Mouse (Mus musculus) forebrain, embryonic 16.5 days (tissue): ENCODE measurements at regions not wholly inside any gene's neighbourhood (a gene's known extent, or its start where the extent isn't known, plus 50 kb on each side); places are given as distances from the start of the nearest gene placed in this dataset.
"Not testable (repeated sequence)": the region's sequence is repeated elsewhere in the genome, so short reads cannot be mapped to it uniquely, and the experiment has no call there.

Experiments
- ATAC-seq: fragments of 200-750 bp; cut with Nextera tagmentation; 2 replicates; pipeline ENCODE4 v1.8.0; 2017; ENCODE audit warnings: mild to moderate bottlenecking, moderate library complexity
- H3K27ac ChIP-seq: fragments of 300-500 bp; sonication (generic); 2 replicates; pipeline ENCODE4 v1.5.1; 2014; ENCODE audit warnings: low read length, control low read depth
- H3K27me3 ChIP-seq: fragments of 300-500 bp; sonication (generic); replicated peaks from 2 replicates; pipeline ENCODE4 v1.6.1; 2014; ENCODE audit warnings: low read length; ENCODE audit not compliant: control insufficient read depth, insufficient read depth
- H3K36me3 ChIP-seq: fragments of 300-500 bp; sonication (generic); 2 replicates; pipeline ENCODE4 v1.6.1; 2014; ENCODE audit not compliant: control insufficient read depth, insufficient read depth
- H3K4me1 ChIP-seq: fragments of 300-500 bp; sonication (generic); replicated peaks from 2 replicates; pipeline ENCODE4 v1.6.1; 2014; ENCODE audit warnings: low read length; ENCODE audit not compliant: control insufficient read depth, insufficient read depth
- H3K4me2 ChIP-seq: fragments of 300-500 bp; sonication (generic); 2 replicates; pipeline ENCODE4 v1.6.1; 2014; ENCODE audit warnings: mild to moderate bottlenecking, low read length, control low read depth
- H3K4me3 ChIP-seq: fragments of 300-500 bp; sonication (generic); replicated peaks from 2 replicates; pipeline ENCODE4 v1.5.1; 2014; ENCODE audit warnings: mild to moderate bottlenecking, low read length, control low read depth
- H3K9ac ChIP-seq: fragments of 300-500 bp; sonication (generic); replicated peaks from 2 replicates; pipeline ENCODE4 v1.6.1; 2014; ENCODE audit warnings: low read depth, low read length, control low read depth
- H3K9me3 ChIP-seq: fragments of 300-500 bp; sonication (generic); 2 replicates; pipeline ENCODE4 v1.6.1; 2016; ENCODE audit warnings: low read length; ENCODE audit not compliant: control insufficient read depth
- WGBS: fragments of 180-500 bp; shearing (Covaris S2); extraction: QIAGEN DNeasy Blood & Tissue Kit; methylation state at CpG from one replicate; pipeline ENCODE4 v1.1.7; 2014; 5-methylcytosine and 5-hydroxymethylcytosine counted together

- Histone ChIP-seq H3K9ac (no peak overlapping the region), H3K9me3 (no peaks in the 10 kb centered on the region), H3K27ac (no peak overlapping the region), H3K4me2 (no peak overlapping the region), H3K27me3 (no peaks in the 10 kb centered on the region), H3K4me3 (no peak overlapping the region), H3K4me1 (no peaks in the 10 kb centered on the region; the same call in 1 of the 2 replicates), H3K36me3 (no peaks in the 10 kb centered on the region)
- WGBS, result 37% methylated on average over 4 of the region's 4 CpGs
- ATAC-seq, result peak; percentile 62
These were observed 157.2 kb upstream of the Gje1 start for GRCm38 (mm10) chr10:14875216-14875615.

- H3K4me2 ChIP-seq, result no peak overlapping the region
- no peaks in the 10 kb centered on the region for H3K27me3 ChIP-seq
- ATAC-seq, result peak; percentile 62
- no peak overlapping the region for H3K27ac ChIP-seq
- H3K9ac ChIP-seq, result no peak overlapping the region
- no peak overlapping the region for H3K4me3 ChIP-seq
- H3K4me1 ChIP-seq, result no peaks in the 10 kb centered on the region
- WGBS, result 30% methylated on average over 3 of the region's 3 CpGs
- no peaks in the 10 kb centered on the region for H3K36me3 ChIP-seq
- no peaks in the 10 kb centered on the region for H3K9me3 ChIP-seq
These were observed 143.2 kb upstream of the Gje1 start for GRCm38 (mm10) chr10:14861241-14861640.

- no peak overlapping the region for H3K4me3 ChIP-seq
- no peak overlapping the region for H3K9ac ChIP-seq
- H3K4me2 ChIP-seq, result no peak overlapping the region
- no peaks in the 10 kb centered on the region for H3K4me1 ChIP-seq
- H3K9me3 ChIP-seq, result no peaks in the 10 kb centered on the region
- no peaks in the 10 kb centered on the region for H3K27me3 ChIP-seq
- no peak overlapping the region for H3K27ac ChIP-seq
- ATAC-seq, result no peak
- 83% methylated on average over 6 of the region's 6 CpGs for WGBS
- H3K36me3 ChIP-seq, result no peaks in the 10 kb centered on the region
These were observed 142.2 kb upstream of the Gje1 start for GRCm38 (mm10) chr10:14860126-14860638.

GRCm38 (mm10) chr10:14846601-14847000 lies 128.6 kb upstream of the Gje1 start:
- not testable (repeated sequence) for H3K27ac ChIP-seq, H3K36me3 ChIP-seq, H3K9ac ChIP-seq, H3K4me2 ChIP-seq, ATAC-seq, H3K27me3 ChIP-seq, H3K4me3 ChIP-seq, H3K9me3 ChIP-seq, H3K4me1 ChIP-seq
- WGBS, result 92% methylated on average over 3 of the region's 3 CpGs

GRCm38 (mm10) chr10:14845058-14845457 lies 127.0 kb upstream of the Gje1 start:
- Histone ChIP-seq H3K4me3 (no peak overlapping the region), H3K36me3 (no peaks in the 10 kb centered on the region), H3K27me3 (no peaks in the 10 kb centered on the region), H3K4me1 (no peaks in the 10 kb centered on the region), H3K27ac (no peak overlapping the region), H3K9me3 (no peaks in the 10 kb centered on the region), H3K9ac (no peak overlapping the region), H3K4me2 (no peak overlapping the region)
- WGBS, result 76% methylated on average over 2 of the region's 2 CpGs
- ATAC-seq, result no peak
